Mouse (Mus musculus) kidney, embryonic 16.5 days (tissue): ENCODE data around the gene Batf3. TPM values are rescaled to one million over a fixed set of nuclear protein-coding genes. Genes with fewer than 3 reads are reported as not detected.

Experiments
- ATAC-seq: fragments of 200-750 bp; cut with Nextera tagmentation; 2 replicates; pipeline ENCODE4 v1.8.0; 2017; ENCODE audit warnings: moderate TSS enrichment; ENCODE audit not compliant: low FRiP score, low TSS enrichment
- H3K27ac ChIP-seq: fragments of 300-500 bp; sonication (generic); 2 replicates; pipeline ENCODE4 v1.5.1; 2014; ENCODE audit warnings: low read length
- H3K27me3 ChIP-seq: fragments of 300-500 bp; sonication (generic); 2 replicates; pipeline ENCODE4 v1.6.1; 2014; ENCODE audit warnings: low read length, control low read depth, mixed read lengths; ENCODE audit not compliant: insufficient read depth
- H3K36me3 ChIP-seq: fragments of 300-500 bp; sonication (generic); 2 replicates; pipeline ENCODE4 v1.6.1; 2014; ENCODE audit warnings: low read length, control low read depth, mixed read lengths; ENCODE audit not compliant: insufficient read depth
- H3K4me1 ChIP-seq: fragments of 300-500 bp; sonication (generic); 2 replicates; pipeline ENCODE4 v1.6.1; 2014; ENCODE audit warnings: low read length, control low read depth, mixed read lengths; ENCODE audit not compliant: insufficient read depth
- H3K4me2 ChIP-seq: fragments of 300-500 bp; sonication (generic); replicated peaks from 2 replicates; pipeline ENCODE4 v1.6.1; 2014; ENCODE audit warnings: low read depth, low read length
- H3K4me3 ChIP-seq: fragments of 300-500 bp; sonication (generic); 2 replicates; pipeline ENCODE4 v1.5.1; 2014; ENCODE audit warnings: mild to moderate bottlenecking, low read length
- H3K9ac ChIP-seq: fragments of 300-500 bp; sonication (generic); replicated peaks from 2 replicates; pipeline ENCODE4 v1.6.1; 2014; ENCODE audit warnings: low read length
- H3K9me3 ChIP-seq: fragments of 300-500 bp; sonication (generic); 2 replicates; pipeline ENCODE4 v1.6.1; 2016; ENCODE audit warnings: low read length, control low read depth
- WGBS: fragments of 180-500 bp; shearing (Covaris S2); extraction: QIAGEN DNeasy Blood & Tissue Kit; methylation state at CpG from one replicate; pipeline ENCODE4 v1.1.7; 2014; 5-methylcytosine and 5-hydroxymethylcytosine counted together
- polyA plus RNA-seq: library from polyadenylated mRNA; unstranded; fragments of >200 nt; fragmentation: Nextera tagmentation; extraction: Ambion mirVana; gene quantifications from 2 replicates; pipeline ENCODE4 v1.2.1, GENCODE M21; 2015

Gene Batf3
- 13.5 and 14.6 TPM in 2 replicates for polyA plus RNA-seq

DNA sequence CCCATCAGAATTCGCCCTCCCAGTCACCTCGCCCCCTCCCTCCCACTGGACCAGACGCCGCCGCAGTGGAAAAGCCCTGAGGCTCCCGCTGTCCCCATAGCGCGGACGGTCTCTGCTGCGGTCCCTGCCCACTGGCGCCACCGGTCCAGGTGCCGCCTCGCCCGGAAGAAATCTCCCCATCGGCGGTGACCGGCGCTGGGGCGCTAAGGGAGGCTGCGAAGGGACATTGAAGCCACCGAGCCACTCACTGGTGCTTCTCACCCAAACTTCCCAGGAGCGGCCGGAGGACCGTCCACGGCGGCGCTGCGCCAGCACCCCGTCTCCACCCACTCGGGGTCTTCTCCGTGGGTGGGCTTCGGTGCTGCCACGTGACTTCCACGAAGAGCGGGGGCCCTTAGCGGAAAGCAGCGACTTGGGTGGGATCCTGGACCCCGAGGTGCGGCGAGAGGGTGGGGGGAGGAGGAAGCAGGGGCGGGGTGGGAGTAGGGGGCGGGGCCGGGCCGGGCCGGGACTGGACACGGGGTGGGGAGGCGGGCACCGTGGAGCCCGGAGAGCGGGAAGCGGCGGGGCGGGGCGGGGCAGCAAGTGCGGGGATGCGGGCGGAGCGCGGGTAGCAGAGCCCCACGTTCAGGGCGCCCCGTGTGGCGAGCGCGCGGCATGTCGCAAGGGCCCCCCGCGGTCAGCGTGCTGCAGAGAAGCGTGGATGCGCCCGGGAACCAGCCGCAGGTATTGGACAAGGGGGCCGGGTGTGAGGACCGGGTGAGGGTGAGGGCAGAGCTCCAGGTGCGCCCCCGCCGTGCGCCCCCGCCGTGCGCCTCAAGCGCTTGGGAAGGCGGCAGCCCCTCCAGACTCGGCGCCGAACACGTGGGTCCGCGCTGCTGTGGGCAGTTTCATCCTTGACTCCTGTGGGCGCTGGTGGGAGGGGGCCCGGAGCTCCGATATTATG is at the start of gene Batf3:
Batf3 (plus strand) TSS at position 46 of the 946 bp plus-strand sequence.
- H3K4me2 ChIP-seq = peak within 1 kb of the TSS; percentile 100
- H3K36me3 ChIP-seq = no peaks in the 10 kb centered on the region
- peaks cover 17% of the 10 kb centered on the region for H3K4me1 ChIP-seq
- H3K9ac ChIP-seq = peak within 1 kb of the TSS; percentile 75
- H3K27ac ChIP-seq = peak within 1 kb of the TSS; percentile 52; the same call in 1 of the 2 replicates
- 0 out of 2 replicates have a peak, but pooled peaks cover 3% of the 10 kb centered on the region for H3K9me3 ChIP-seq
- no peaks in the 10 kb centered on the region for H3K27me3 ChIP-seq
- peak within 1 kb of the TSS; percentile 75 for H3K4me3 ChIP-seq
- under 1% methylated on average over 60 of the region's 95 CpGs for WGBS
- peak; percentile 74 for ATAC-seq

DNA sequence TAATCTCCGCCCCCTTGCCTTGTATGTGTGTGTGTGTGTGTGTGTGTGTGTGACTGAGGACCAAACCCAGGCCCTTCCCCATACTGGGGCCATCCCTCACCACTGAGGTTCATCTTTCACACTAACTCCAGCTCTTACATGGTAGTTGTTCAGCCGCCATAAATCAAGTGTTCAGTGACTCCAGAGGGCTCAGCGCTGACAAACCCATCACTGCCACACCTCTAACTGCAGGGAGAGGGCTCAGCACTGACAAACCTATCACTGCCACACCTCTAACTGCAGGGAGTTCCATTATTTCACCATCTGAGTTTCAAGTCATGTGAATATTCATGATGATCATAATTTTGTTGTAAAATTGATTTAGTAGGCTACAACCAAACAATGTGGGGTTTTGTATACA is 44.1 kb upstream of the Batf3 start:
- 49% methylated on average over 3 of the region's 3 CpGs for WGBS
- no peaks in the 10 kb centered on the region for H3K4me1 ChIP-seq
- no peak overlapping the region for H3K4me3 ChIP-seq
- no peak for ATAC-seq
- no peaks in the 10 kb centered on the region for H3K27me3 ChIP-seq
- H3K4me2 ChIP-seq = no peak overlapping the region
- no peak overlapping the region for H3K9ac ChIP-seq
- no peak overlapping the region for H3K27ac ChIP-seq
- H3K36me3 ChIP-seq = no peaks in the 10 kb centered on the region
- no peaks in the 10 kb centered on the region for H3K9me3 ChIP-seq

DNA sequence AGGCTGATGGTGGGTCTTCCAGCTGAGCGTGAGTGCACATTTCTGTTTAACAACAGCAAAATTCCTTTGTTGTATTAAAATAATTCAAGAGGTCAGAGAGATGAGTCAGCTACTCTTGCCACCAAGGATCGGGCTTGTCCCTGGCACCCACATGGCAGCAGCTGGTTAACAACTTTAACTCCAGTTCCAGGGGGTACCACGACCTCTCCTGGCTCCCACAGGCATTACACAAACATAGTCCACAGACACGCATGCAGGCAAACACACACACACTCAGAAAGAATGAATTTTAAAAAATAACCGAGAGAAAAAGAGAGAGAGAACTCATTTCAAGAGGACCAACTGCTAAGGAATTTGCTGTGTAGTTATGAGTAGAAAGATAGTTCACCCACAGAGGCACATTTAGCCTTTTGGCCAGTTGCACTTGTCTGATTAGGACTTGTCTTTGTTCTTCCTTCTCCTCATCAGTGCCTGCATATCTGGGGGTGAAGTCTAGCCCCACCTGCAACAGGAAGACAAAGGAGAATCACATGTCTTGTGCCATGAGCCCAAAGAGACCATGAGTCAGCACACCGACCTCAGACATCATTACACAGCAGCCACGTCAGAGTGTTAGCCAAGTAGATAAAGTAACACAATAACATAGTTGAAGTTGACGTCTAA is 42.6 kb upstream of the Batf3 start:
- no peak for ATAC-seq
- no peaks in the 10 kb centered on the region for H3K9me3 ChIP-seq
- H3K9ac ChIP-seq = no peak overlapping the region
- WGBS = 77% methylated on average over 8 of the region's 8 CpGs
- no peak overlapping the region for H3K27ac ChIP-seq
- no peaks in the 10 kb centered on the region for H3K36me3 ChIP-seq
- H3K4me2 ChIP-seq = no peak overlapping the region
- H3K4me1 ChIP-seq = no peaks in the 10 kb centered on the region
- H3K4me3 ChIP-seq = no peak overlapping the region
- H3K27me3 ChIP-seq = no peaks in the 10 kb centered on the region

DNA sequence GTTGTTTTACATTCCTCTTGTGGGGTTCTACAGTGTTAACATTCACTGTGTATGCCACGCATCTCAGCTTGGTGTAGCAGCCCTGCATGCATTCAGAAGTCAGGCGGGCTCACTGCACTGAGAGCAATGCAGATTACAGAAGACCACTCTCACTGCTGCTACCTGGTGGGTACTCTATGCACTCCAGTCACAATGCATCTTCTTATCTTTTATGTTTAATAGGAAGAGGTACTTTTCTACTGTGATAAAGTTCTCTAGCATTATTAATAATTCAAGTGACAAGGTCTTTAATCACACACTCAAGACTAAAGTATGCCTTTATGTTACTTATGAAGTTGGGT is 42.1 kb upstream of the Batf3 start:
- Histone ChIP-seq H3K4me3 (no peak overlapping the region), H3K4me1 (no peaks in the 10 kb centered on the region), H3K27ac (no peak overlapping the region), H3K9me3 (no peaks in the 10 kb centered on the region), H3K4me2 (no peak overlapping the region), H3K27me3 (no peaks in the 10 kb centered on the region), H3K9ac (no peak overlapping the region), H3K36me3 (no peaks in the 10 kb centered on the region)
- ATAC-seq = no peak
- WGBS = 66% methylated on average over 2 of the region's 2 CpGs

DNA sequence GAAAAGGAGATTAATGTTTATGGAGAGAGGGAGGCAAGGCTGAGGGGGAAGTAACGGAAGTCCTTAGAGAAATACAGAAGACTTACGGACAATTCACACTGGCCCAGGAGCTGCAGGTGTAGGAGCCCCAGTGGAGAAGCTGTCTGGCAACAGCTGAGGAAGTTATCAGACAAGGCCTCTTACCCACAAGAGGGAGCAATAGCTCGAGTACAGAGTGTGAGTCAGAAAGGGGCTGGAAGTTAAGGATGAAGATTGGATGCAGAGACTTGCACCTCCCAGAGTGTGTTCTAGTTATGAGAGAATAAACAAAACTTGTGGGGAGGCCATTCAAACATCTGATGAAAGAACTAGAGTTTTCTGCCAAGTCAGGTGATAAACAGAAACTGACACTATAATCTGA is 40.2 kb upstream of the Batf3 start:
- Histone ChIP-seq H3K27ac (no peak overlapping the region), H3K4me2 (no peak overlapping the region), H3K4me3 (no peak overlapping the region), H3K4me1 (0 out of 2 replicates have a peak, but pooled peaks cover 6% of the 10 kb centered on the region), H3K27me3 (no peaks in the 10 kb centered on the region), H3K9me3 (no peaks in the 10 kb centered on the region), H3K36me3 (no peaks in the 10 kb centered on the region), H3K9ac (no peak overlapping the region)
- 73% methylated on average over 3 of the region's 3 CpGs for WGBS
- ATAC-seq = no peak

DNA sequence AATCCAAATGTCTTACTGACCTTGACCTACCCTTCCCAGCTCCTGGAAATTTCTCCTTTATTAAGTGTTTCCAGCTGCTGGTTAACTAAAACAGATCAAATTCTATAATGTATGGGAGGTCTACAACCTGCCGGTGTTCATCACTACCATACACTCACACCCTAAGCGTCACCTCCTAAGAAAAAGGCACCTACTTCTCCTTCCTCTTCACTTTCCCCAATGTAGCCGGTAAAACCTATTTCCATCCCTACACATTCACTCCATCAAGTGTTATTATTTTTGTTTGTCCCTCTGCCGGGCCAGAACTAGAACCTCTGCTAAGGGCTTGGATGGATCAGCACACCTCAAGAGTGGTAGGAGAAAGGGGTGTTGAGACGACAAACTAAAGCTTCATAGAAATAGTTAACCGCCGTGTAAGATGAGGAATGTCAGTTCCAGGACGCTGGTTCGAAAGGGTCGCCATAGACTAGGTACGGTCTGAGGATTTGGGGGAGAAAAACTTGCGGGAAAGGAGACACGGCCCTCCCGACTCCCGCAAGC is 35.3 kb upstream of the Batf3 start:
- H3K27ac ChIP-seq = 0 out of 2 replicates have a peak overlapping the region, but pooled peaks have one; percentile 15
- H3K27me3 ChIP-seq = no peaks in the 10 kb centered on the region
- H3K9me3 ChIP-seq = no peaks in the 10 kb centered on the region
- peak; percentile 28; the same call in 1 of the 2 replicates for ATAC-seq
- WGBS = 3% methylated on average over 15 of the region's 15 CpGs
- H3K36me3 ChIP-seq = peaks cover 9% of the 10 kb centered on the region
- peak overlapping the region; percentile 99 for H3K4me3 ChIP-seq
- H3K4me1 ChIP-seq = peaks cover 16% of the 10 kb centered on the region
- H3K4me2 ChIP-seq = peak overlapping the region; percentile 89
- H3K9ac ChIP-seq = peak overlapping the region; percentile 88

DNA sequence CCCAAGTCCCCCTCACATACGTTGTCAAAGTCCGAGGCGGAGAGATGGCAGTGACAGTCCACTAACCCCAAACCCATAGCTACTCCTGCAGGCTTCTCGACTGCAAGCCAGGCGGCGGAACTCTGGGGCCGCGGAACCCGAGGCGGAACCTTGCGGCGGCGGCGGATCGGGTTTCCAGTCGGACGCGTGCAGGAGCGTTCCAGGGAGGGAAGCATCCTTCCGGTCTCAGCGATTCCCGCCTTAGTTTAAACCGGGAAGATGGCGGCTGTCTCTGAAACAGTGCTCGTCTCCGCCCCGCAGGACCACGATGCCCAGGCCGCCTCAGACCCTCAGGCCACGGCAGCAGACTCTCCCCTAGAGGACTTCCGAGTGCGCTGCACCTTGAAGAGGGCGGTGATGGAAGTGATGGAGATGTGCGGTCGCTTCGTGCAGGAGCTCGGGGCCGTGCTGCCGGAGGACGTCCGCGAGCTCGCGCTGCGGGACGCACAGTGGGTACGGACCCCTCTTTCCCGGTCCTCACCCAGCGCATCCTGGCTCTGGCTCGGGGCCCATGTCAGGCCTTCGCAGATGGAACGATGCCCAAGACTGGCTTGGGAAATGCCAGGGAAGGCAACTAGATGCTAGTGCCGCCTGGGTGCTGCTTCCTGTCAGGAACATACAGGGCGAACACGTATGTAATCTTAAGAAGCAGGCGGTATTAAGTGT is 34.7 kb upstream of the Batf3 start, which contains the start of the genes Tatdn3 and Nsl1:
Tatdn3 (minus strand) TSS at position 152 of the 705 bp plus-strand sequence.
Nsl1 (plus strand) TSS at position 232 of the 705 bp plus-strand sequence.
- H3K4me1 ChIP-seq = peaks cover 16% of the 10 kb centered on the region
- peaks cover 14% of the 10 kb centered on the region for H3K36me3 ChIP-seq
- peak within 1 kb of the TSS; percentile 99 for H3K4me3 ChIP-seq
- no peaks in the 10 kb centered on the region for H3K27me3 ChIP-seq
- under 1% methylated on average over 56 of the region's 56 CpGs for WGBS
- ATAC-seq = peak; percentile 95
- H3K9ac ChIP-seq = peak within 1 kb of the TSS; percentile 88
- peak within 1 kb of the TSS; percentile 75 for H3K27ac ChIP-seq
- H3K9me3 ChIP-seq = no peaks in the 10 kb centered on the region
- H3K4me2 ChIP-seq = peak within 1 kb of the TSS; percentile 89

DNA sequence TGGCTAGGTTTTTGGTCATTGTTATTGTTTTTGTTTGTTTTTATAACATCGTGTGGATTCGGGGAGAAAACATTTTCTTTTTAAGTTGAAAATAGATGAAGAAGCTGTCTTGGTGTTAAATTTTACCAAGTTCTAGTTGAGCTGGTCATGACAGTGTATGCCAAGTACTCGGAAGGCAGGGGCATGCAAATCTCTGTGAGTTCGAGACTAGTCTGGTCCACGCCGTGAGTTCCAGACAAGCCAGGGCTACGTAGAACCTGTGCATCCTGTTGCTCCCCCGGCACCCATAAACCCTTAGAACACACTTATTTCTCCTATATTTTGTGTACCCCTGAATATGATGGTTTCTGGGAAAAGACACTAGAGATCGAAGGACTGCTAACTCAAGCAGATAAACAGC is 33.9 kb upstream of the Batf3 start:
- Histone ChIP-seq H3K27ac (no peak overlapping the region), H3K4me2 (peak overlapping the region; percentile 89), H3K36me3 (peaks cover 14% of the 10 kb centered on the region), H3K4me3 (peak overlapping the region; percentile 99), H3K9ac (peak overlapping the region; percentile 88), H3K27me3 (no peaks in the 10 kb centered on the region), H3K4me1 (peaks cover 16% of the 10 kb centered on the region), H3K9me3 (no peaks in the 10 kb centered on the region)
- no peak for ATAC-seq
- 61% methylated on average over 9 of the region's 9 CpGs for WGBS

DNA sequence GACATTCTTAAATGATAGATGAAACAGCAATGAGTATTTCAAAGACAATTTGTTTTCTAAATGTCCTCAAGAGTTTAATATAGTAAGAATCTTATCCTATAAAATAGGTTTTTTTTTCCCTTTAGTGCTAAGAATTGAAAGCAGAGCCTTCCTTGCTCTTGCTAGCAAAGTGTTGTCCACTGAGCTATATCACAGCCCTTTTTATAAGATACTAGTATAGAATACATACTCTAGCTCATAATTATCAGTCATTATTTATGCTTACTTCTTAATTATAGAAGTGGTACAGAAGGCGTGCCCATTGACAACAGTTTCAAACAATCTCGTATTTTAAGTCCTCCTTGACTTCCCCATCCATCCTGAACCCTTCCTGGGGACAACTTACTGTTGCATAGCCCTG is 33.1 kb upstream of the Batf3 start:
- no peaks in the 10 kb centered on the region for H3K27me3 ChIP-seq
- no peak overlapping the region for H3K9ac ChIP-seq
- no peak overlapping the region for H3K4me3 ChIP-seq
- no peak overlapping the region for H3K4me2 ChIP-seq
- peaks cover 19% of the 10 kb centered on the region for H3K36me3 ChIP-seq
- 89% methylated on average over 2 of the region's 2 CpGs for WGBS
- H3K27ac ChIP-seq = no peak overlapping the region
- H3K4me1 ChIP-seq = peaks cover 16% of the 10 kb centered on the region
- no peak for ATAC-seq
- no peaks in the 10 kb centered on the region for H3K9me3 ChIP-seq
